Mouse (Mus musculus) kidney, postnatal 36 days (tissue): ENCODE measurements around the gene Cd300ld5.
"Not testable (repeated sequence)": the region's sequence is repeated elsewhere in the genome, so short reads cannot be mapped to it uniquely, and the experiment has no call there.

Experiments used
- DNase-seq, 2 experiments: peaks; one replicate each; pipeline ENCODE4 v3.0.0; 2021 to 2022; ENCODE audit warnings: mixed read lengths in 2 of 2

Gene Cd300ld5

GRCm38 (mm10) chr11:115026912-115027311, 10.7 kb downstream of the Cd300ld5 start, which contains the start of gene Cd300ld4:
Gene Cd300ld4, minus strand, starts transcription at chr11:115027012.
- not testable (repeated sequence) for DNase-seq

- not testable (repeated sequence) for DNase-seq
Observed at GRCm38 (mm10) chr11:115016093-115016492, 21.5 kb downstream of the Cd300ld5 start, which contains the start of gene Cd300ld2. Gene Cd300ld2, minus strand, starts transcription at chr11:115016193.

- no peak for DNase-seq
Observed at GRCm38 (mm10) chr11:115004070-115004469, 33.5 kb downstream of the Cd300ld5 start.

- DNase-seq, result no peak
Observed at GRCm38 (mm10) chr11:115001474-115002040, 36.0 kb downstream of the Cd300ld5 start, which contains the start of gene Cd300c2. Gene Cd300c2, minus strand, starts transcription at chr11:115001880.

- DNase-seq, result no peak
Observed at GRCm38 (mm10) chr11:114989793-114990192, 47.8 kb downstream of the Cd300ld5 start, which contains the start of gene Cd300ld. Gene Cd300ld, minus strand, starts transcription at chr11:114989922.

- no peak for DNase-seq
Observed at GRCm38 (mm10) chr11:114981866-114982265, 55.7 kb downstream of the Cd300ld5 start.
